Mouse (Mus musculus): ENCODE results near the gene Smarcb1.
"Not testable (repeated sequence)": the region's sequence is repeated elsewhere in the genome, so short reads cannot be mapped to it uniquely, and the experiment has no call there.

- not testable (repeated sequence) for TF ChIP-seq CTCF, POLR2A (IDR thresholded peaks at IDR 0.05; ENCODE audit: extremely low read depth, insufficient read depth, low read length)
These were observed 33.9 kb downstream of the Smarcb1 start for GRCm38 (mm10) chr10:75887504-75887903.

Measured in cortical plate, adult 2 months (tissue).